Comparison of ENCODE assay signal across 8 mouse cellular contexts in the genomic region with DNA sequence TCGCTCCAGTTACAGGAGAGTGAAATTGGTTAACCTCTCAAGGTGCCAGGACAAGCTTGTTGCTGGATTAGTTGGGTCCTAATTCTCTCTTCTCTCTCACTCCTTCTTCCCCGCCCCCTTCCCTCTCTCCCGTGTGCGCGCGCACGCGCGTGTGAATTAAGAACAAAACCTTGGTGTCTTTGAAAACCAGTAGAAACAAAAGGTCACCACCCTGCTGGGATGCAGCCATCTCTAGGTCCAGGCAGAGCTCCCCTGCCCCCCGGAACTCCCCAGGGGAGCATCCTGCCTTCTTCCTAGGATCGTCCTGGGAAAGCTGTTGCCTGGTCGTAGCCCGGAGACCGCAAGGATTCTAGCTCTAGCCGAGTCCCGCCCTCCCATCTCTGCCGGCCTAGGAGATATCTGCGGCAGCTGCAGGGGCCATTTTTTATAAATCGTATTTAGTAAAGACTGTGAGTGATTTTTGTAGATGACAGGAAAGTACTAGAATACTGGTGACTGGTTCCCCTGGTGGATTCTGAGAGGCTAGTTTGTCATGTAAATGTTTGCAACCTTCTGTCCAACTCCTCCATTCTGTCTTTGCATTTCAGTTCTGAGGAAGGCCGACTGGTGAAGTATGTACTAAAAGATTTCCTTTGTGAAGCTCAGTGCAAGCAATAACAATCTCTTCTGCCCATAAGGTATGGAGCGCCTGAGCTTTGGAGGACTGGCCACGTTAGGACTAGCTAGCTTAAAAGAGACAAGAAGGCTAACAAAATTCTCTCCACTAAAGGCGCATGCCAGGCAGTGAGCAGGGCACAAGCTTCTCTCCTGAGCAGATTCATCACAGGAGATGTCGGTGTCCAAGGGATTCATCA.
DNase-seq lines count a peak whose midpoint lies in the region; ATAC-seq lines count a peak whose summit lies in the region.

No protein-coding gene starts in this region.

- intact Hi-C loops in heart, postnatal 14 days (cut with DNase I): loop anchor here (2.0 to 5.0 kb wide), 2 partner anchors 139 to 195 kb away; a partner anchor contains a TSS

- H3K9ac ChIP-seq in forebrain, embryonic 14.5 days (ENCODE audit: low read length): peak overlapping the region; percentile 60

- peak overlapping the region; percentile 62 for H3K4me2 ChIP-seq in forebrain, embryonic 14.5 days (ENCODE audit: low read length)

- 2% methylated on average over 24 of the region's 24 CpGs for WGBS in forebrain, embryonic 14.5 days

- H3K27me3 ChIP-seq in forebrain, embryonic 14.5 days (replicated peaks; ENCODE audit: control insufficient read depth, insufficient read depth, low read length): no peaks in the 10 kb centered on the region

- no peaks in the 10 kb centered on the region for H3K36me3 ChIP-seq in forebrain, embryonic 14.5 days (ENCODE audit: control insufficient read depth, insufficient read depth, low read length)

- peak; percentile 98 for DNase-seq in ES-CJ7 (ENCODE audit: low read depth, low spot score)
- peak; percentile 33 to 34 for DNase-seq in adrenal gland, adult 18-20 months (ENCODE audit: low spot score in 2 of 2)
- peak; percentile 87 for DNase-seq in forebrain, embryonic 14.5 days (ENCODE audit: low spot score)
- peak; percentile 68 to 73 for DNase-seq in heart, postnatal 14 days
- DNase-seq in kidney, postnatal 25 days: peak; percentile 44 to 70
- DNase-seq in lung, postnatal 25 days (ENCODE audit: low spot score): peak; percentile 23
- peak; percentile 51 for DNase-seq in ovary, postnatal 36 days (ENCODE audit: low spot score)
- no peak for DNase-seq in c-Kit-positive CD71-positive TER-119-positive erythroid progenitor cells, embryonic 14.5 days (ENCODE audit: low spot score)

- peak; percentile 50 for ATAC-seq in forebrain, embryonic 14.5 days

- peaks cover 63% of the 10 kb centered on the region for H3K4me1 ChIP-seq in forebrain, embryonic 14.5 days (ENCODE audit: control insufficient read depth, insufficient read depth, low read length)

- peak overlapping the region; percentile 28 for H3K4me3 ChIP-seq in forebrain, embryonic 14.5 days (ENCODE audit: low read depth, low read length)

- H3K27ac ChIP-seq in forebrain, embryonic 14.5 days (ENCODE audit: low read depth, low read length): peak overlapping the region; percentile 73

- no peaks in the 10 kb centered on the region for H3K9me3 ChIP-seq in forebrain, embryonic 14.5 days (replicated peaks; ENCODE audit: control insufficient read depth, low read length)
